Mouse (Mus musculus) embryonic facial prominence, embryonic 11.5 days (tissue): Measurements from ENCODE around the gene Rabepk. TPM values are rescaled to one million over a fixed set of nuclear protein-coding genes. Genes with fewer than 3 reads are reported as not detected.
"Not testable (repeated sequence)": the region's sequence is repeated elsewhere in the genome, so short reads cannot be mapped to it uniquely, and the experiment has no call there.

Source experiments
- ATAC-seq: fragments of 200-750 bp; cut with Nextera tagmentation; replicated peaks from 2 replicates; pipeline ENCODE4 v1.8.0; 2017; ENCODE audit warnings: low read depth; ENCODE audit not compliant: insufficient number of reproducible peaks, low FRiP score, low TSS enrichment
- DNase-seq: peaks from one replicate; pipeline ENCODE4 v3.0.0-alpha.2; 2015; ENCODE audit warnings: low spot score
- H3K27ac ChIP-seq: fragments of 300-500 bp; sonication (generic); replicated peaks from 2 replicates; pipeline ENCODE4 v1.5.1; 2014; ENCODE audit warnings: mild to moderate bottlenecking, low read depth, low read length, control low read depth
- H3K27me3 ChIP-seq: fragments of 300-500 bp; sonication (generic); 2 replicates; pipeline ENCODE4 v1.6.1; 2014; ENCODE audit warnings: mild to moderate bottlenecking, low read length, moderate library complexity, mixed read lengths; ENCODE audit not compliant: control insufficient read depth, insufficient read depth
- H3K36me3 ChIP-seq: fragments of 300-500 bp; sonication (generic); replicated peaks from 2 replicates; pipeline ENCODE4 v1.6.1; 2014; ENCODE audit warnings: low read depth, mild to moderate bottlenecking, low read length, moderate library complexity, mixed read lengths; ENCODE audit not compliant: control insufficient read depth, insufficient read depth
- H3K4me1 ChIP-seq: fragments of 300-500 bp; sonication (generic); 2 replicates; pipeline ENCODE4 v1.6.1; 2014; ENCODE audit warnings: low read length, mixed read lengths; ENCODE audit not compliant: control insufficient read depth, insufficient read depth
- H3K4me2 ChIP-seq: fragments of 300-500 bp; sonication (generic); 2 replicates; pipeline ENCODE4 v1.6.1; 2014; ENCODE audit warnings: low read depth, mild to moderate bottlenecking, control low read depth, low read length, moderate library complexity
- H3K4me3 ChIP-seq: fragments of 300-500 bp; sonication (generic); 2 replicates; pipeline ENCODE4 v1.5.1; 2014; ENCODE audit warnings: low read depth, low read length, control low read depth
- H3K9ac ChIP-seq: fragments of 300-500 bp; sonication (generic); replicated peaks from 2 replicates; pipeline ENCODE4 v1.6.1; 2014; ENCODE audit warnings: mild to moderate bottlenecking, control low read depth, low read length
- H3K9me3 ChIP-seq: fragments of 300-500 bp; sonication (generic); replicated peaks from 2 replicates; pipeline ENCODE4 v1.6.1; 2016; ENCODE audit warnings: mild to moderate bottlenecking, low read length, inconsistent platforms, mixed read lengths; ENCODE audit not compliant: control insufficient read depth
- WGBS: fragments of 180-500 bp; shearing (Covaris S2); extraction: QIAGEN DNeasy Blood & Tissue Kit; methylation state at CpG from one replicate; pipeline ENCODE4 v1.1.7; 2014; 5-methylcytosine and 5-hydroxymethylcytosine counted together
- polyA plus RNA-seq: library from polyadenylated mRNA; unstranded; fragments of >200 nt; fragmentation: Nextera tagmentation; extraction: Ambion mirVana; gene quantifications from 2 replicates; pipeline ENCODE4 v1.2.1, GENCODE M21; 2014

The Rabepk gene
- polyA plus RNA-seq, 1 experiment from 2014 or later, result 40.2 TPM

DNA sequence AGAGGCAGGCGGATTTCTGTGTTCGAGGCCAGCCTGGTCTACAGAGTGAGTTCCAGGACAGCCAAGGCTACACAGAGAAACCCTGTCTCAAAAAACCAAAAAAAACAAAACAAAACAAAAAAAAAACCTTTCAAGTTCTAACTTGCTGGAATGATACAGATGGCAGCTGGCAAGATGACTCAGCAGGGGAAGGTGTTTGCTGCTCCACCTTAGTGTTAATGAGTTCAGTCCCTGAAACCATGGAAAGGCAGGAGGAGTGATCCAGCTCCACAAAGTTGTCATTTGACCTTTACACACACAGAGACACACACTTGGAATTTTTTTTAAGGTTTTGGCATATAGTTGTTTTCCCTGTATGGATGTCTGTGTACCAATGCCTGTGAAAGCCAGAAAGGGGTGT lies 16.2 kb upstream of the Rabepk start:
- H3K9ac ChIP-seq, H3K27ac ChIP-seq, H3K27me3 ChIP-seq, ATAC-seq, H3K4me2 ChIP-seq, H3K36me3 ChIP-seq, H3K9me3 ChIP-seq, H3K4me1 ChIP-seq, H3K4me3 ChIP-seq, DNase-seq: not testable (repeated sequence)
- WGBS, result 94% methylated on average over 2 of the region's 2 CpGs

DNA sequence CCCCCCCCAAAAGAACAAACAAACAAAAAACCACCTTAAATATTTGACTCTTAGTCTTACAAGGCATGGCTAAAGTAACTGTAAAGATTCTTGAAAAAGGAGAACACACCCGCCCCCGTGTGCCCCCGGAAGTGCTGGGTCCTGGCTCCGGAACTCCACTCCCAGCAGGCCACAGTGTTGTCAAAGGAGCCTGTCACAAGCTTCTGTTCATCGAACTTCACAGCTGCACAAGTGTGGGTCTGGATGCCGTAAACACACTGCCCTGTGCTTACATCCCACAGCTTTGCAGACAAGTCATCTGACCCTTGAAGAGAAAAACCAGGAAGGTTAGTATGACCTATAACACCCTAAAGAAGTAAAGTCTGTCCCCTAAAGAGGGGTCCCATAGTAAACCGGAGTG lies 13.0 kb upstream of the Rabepk start:
- Histone ChIP-seq H3K36me3 (peaks cover 2% of the 10 kb centered on the region), H3K9ac (no peak overlapping the region), H3K9me3 (no peaks in the 10 kb centered on the region), H3K4me2 (no peak overlapping the region), H3K27ac (no peak overlapping the region), H3K4me1 (no peaks in the 10 kb centered on the region), H3K27me3 (no peaks in the 10 kb centered on the region), H3K4me3 (no peak overlapping the region)
- ATAC-seq (no peak), DNase-seq (no peak)
- 88% methylated on average over 7 of the region's 7 CpGs for WGBS

DNA sequence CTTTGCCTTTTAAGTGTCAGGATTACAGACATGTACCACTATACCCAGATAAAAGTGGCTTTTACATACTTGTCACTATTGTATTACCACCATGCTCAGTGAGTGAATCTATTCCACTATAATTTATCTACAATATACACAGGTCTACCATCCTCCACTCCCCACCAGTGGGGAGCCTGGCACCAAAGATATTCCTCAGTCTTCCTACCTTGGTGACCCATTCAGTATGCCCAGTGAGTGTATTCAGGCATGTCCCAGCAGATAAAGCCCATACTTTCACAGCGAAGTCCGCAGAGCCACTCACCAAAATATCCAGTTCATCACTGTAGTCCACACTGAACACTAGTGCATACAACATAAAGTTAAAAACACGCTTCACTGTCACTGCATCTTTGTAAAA lies 11.1 kb upstream of the Rabepk start:
- no peaks in the 10 kb centered on the region for H3K9me3 ChIP-seq
- DNase-seq (no peak), ATAC-seq (no peak)
- H3K36me3 ChIP-seq, result peaks cover 2% of the 10 kb centered on the region
- no peak overlapping the region for H3K27ac ChIP-seq
- H3K4me1 ChIP-seq, result no peaks in the 10 kb centered on the region
- no peak overlapping the region for H3K4me3 ChIP-seq
- no peak overlapping the region for H3K9ac ChIP-seq
- 97% methylated on average over 3 of the region's 3 CpGs for WGBS
- no peak overlapping the region for H3K4me2 ChIP-seq
- no peaks in the 10 kb centered on the region for H3K27me3 ChIP-seq

DNA sequence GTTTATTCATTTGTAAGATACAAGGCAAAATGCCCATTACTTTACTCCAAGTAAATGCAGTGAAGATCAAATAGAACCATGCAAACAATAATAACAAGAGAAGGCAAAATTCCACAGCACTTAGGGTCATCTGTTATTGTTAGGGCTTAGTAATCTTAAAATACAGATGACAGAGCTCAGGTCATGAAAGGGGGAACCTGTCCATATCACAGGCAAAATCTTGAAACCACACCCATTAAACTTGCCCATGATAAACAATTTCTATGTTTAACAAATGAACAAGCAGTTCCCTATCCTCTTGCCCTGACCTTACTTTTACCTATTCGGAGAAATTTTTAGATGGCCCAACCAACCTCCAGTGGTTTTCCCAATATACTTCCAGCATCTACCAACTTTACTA lies 9.9 kb upstream of the Rabepk start:
- Histone ChIP-seq H3K9me3 (no peaks in the 10 kb centered on the region), H3K4me1 (no peaks in the 10 kb centered on the region), H3K9ac (no peak overlapping the region), H3K27ac (no peak overlapping the region), H3K4me2 (no peak overlapping the region), H3K36me3 (peaks cover 2% of the 10 kb centered on the region), H3K27me3 (no peaks in the 10 kb centered on the region), H3K4me3 (no peak overlapping the region)
- ATAC-seq (no peak), DNase-seq (no peak)
- 94% methylated on average over 1 of the region's 1 CpGs for WGBS

DNA sequence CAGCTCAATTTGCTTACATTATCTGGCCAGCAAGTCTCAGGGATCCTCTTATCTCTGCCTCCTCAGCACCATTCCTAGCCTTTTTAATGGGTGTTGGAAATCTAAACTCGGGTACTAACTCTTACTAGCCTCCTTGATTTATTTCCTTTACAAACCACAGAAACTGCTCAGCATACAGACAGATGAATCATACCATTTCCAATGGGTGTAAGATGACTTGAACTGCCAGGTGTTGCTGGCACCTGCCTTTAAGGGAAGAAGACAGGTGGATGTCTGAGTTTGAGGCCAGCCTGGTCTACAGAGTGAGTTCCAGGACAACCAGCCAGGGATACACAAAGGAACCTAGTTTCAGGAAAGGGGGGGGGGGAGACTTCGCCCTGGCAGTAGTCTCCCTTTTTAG lies 8.3 kb upstream of the Rabepk start:
- H3K9ac ChIP-seq, result no peak overlapping the region
- no peak overlapping the region for H3K4me3 ChIP-seq
- no peak overlapping the region for H3K27ac ChIP-seq
- no peaks in the 10 kb centered on the region for H3K27me3 ChIP-seq
- H3K4me2 ChIP-seq, result no peak overlapping the region
- WGBS, result 87% methylated on average over 2 of the region's 2 CpGs
- H3K36me3 ChIP-seq, result peaks cover 2% of the 10 kb centered on the region; the same call in 1 of the 2 replicates
- H3K9me3 ChIP-seq, result no peaks in the 10 kb centered on the region
- no peaks in the 10 kb centered on the region for H3K4me1 ChIP-seq
- DNase-seq (no peak), ATAC-seq (no peak)

DNA sequence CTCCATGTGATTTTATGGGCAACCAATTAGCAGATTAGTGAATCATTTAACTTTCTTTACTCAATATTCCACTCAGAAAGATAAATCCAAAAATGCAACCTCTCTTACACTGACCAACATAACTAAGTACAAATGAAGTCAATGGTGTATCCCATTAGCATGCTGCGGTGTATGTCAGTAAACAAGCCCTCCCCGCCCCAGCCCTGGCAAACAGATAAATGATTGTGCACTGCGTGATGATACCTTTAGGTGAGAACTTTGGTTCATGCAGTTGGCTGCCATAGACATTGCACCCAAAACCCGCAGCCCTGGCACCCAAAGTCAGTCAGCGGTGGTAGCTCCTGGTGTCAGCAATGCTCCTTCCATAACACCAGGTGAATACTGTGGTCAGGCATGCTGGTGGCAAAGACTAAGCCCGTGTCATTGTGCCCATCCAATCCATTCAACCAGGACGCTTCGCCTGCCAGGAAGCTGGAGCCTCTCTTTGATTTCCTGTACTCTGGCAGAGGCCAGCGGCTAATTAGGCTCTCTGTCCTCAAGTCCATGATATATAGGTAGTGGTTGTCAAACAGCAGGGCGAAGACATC lies 5.7 kb upstream of the Rabepk start:
- DNase-seq (no peak), ATAC-seq (no peak)
- Histone ChIP-seq H3K4me3 (no peak overlapping the region), H3K9ac (no peak overlapping the region), H3K4me1 (no peaks in the 10 kb centered on the region), H3K27me3 (no peaks in the 10 kb centered on the region), H3K36me3 (0 out of 2 replicates have a peak, but pooled peaks cover 2% of the 10 kb centered on the region), H3K27ac (no peak overlapping the region), H3K9me3 (no peaks in the 10 kb centered on the region), H3K4me2 (no peak overlapping the region)
- WGBS, result 94% methylated on average over 10 of the region's 10 CpGs

DNA sequence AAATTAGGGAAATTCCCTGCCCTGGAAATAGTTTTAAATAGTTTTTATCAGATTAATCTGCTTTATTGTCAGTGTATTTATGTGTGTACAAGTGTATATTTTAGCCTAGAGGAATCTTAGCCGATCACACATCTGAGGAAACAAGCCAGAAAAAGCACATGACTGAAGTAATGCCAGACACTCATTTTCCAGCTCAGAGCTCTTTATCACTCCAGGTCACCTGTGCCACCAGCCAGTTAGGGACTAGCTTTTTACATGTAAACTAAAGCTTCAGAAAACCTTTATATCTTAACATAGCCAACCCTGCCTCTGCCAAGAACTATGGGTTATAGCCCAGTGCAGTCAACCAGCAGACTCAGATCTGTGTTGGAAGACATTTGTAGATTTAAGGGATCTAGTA lies 5.1 kb upstream of the Rabepk start:
- ATAC-seq, result no peak
- H3K4me2 ChIP-seq, result no peak overlapping the region
- H3K27ac ChIP-seq, result no peak overlapping the region
- H3K9me3 ChIP-seq, result no peaks in the 10 kb centered on the region
- H3K4me1 ChIP-seq, result no peaks in the 10 kb centered on the region
- no peak overlapping the region for H3K9ac ChIP-seq
- H3K27me3 ChIP-seq, result no peaks in the 10 kb centered on the region
- H3K4me3 ChIP-seq, result no peak overlapping the region
- 92% methylated on average over 1 of the region's 1 CpGs for WGBS
- DNase-seq, result no peak
- H3K36me3 ChIP-seq, result no peaks in the 10 kb centered on the region

DNA sequence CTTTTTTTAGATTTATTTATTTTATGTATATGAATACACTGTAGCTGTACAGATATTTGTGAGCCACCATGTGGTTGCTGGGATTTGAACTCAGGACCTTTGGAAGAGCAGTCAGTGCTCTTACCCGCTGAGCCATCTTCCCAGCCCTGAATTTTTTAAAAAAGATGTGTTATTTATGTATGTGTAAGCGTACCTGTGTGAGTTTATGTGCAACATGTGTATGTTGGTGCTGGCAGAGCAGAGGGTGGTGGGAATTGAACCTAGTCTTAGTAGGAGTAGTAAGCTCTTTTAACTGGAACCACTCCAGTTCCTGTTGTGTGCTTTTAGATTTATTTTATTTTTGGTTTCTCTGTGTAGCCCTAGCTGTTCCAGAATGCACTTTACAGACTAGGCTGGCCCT lies 4.5 kb upstream of the Rabepk start:
- H3K36me3 ChIP-seq, result no peaks in the 10 kb centered on the region

More for the DNA sequence above, 4.5 kb upstream of the Rabepk start:
- Histone ChIP-seq H3K27me3 (no peaks in the 10 kb centered on the region), H3K4me1 (no peaks in the 10 kb centered on the region), H3K4me2 (no peak overlapping the region), H3K27ac (no peak overlapping the region), H3K9ac (no peak overlapping the region), H3K9me3 (no peaks in the 10 kb centered on the region), H3K4me3 (no peak overlapping the region)
- WGBS, result 93% methylated on average over 2 of the region's 2 CpGs
- ATAC-seq (no peak), DNase-seq (no peak)
